Mouse (Mus musculus): ENCODE data around the gene Specc1. TPM values are rescaled to one million over a fixed set of nuclear protein-coding genes. Genes with fewer than 3 reads are reported as not detected.

The Specc1 gene
- polyA plus RNA-seq, 1 experiment from 2014 or later: 10.0 TPM

GRCm38 (mm10) chr11:62088651-62089050 is 132.1 kb downstream of the Specc1 start:
- Histone ChIP-seq H3K4me3 (ENCODE audit: low read depth, low read length) (no peak overlapping the region), H3K27ac (ENCODE audit: low read length) (no peak overlapping the region), H3K27me3 (ENCODE audit: control insufficient read depth, insufficient read depth, low read length) (no peaks in the 10 kb centered on the region), H3K36me3 (ENCODE audit: control insufficient read depth, insufficient read depth, low read length) (no peaks in the 10 kb centered on the region), H3K4me2 (replicated peaks; ENCODE audit: low read depth, low read length) (no peak overlapping the region), H3K9ac (replicated peaks; ENCODE audit: low read depth, low read length) (no peak overlapping the region), H3K4me1 (ENCODE audit: control insufficient read depth, insufficient read depth, low read length) (no peaks in the 10 kb centered on the region), H3K9me3 (ENCODE audit: control insufficient read depth, low read depth, low read length) (no peaks in the 10 kb centered on the region)
- WGBS: 81% methylated on average over 3 of the region's 3 CpGs
- no peak for ATAC-seq (ENCODE audit: insufficient number of reproducible peaks, insufficient read depth, low FRiP score, low read depth)

- no peaks in the 10 kb centered on the region for H3K9me3 ChIP-seq (ENCODE audit: control insufficient read depth, low read depth, low read length)
- 79% methylated on average over 6 of the region's 6 CpGs for WGBS
- H3K4me2 ChIP-seq (replicated peaks; ENCODE audit: low read depth, low read length): no peak overlapping the region
- H3K4me3 ChIP-seq (ENCODE audit: low read depth, low read length): no peak overlapping the region
- no peak overlapping the region for H3K9ac ChIP-seq (replicated peaks; ENCODE audit: low read depth, low read length)
- H3K36me3 ChIP-seq (ENCODE audit: control insufficient read depth, insufficient read depth, low read length): no peaks in the 10 kb centered on the region
- H3K4me1 ChIP-seq (ENCODE audit: control insufficient read depth, insufficient read depth, low read length): peaks cover 4% of the 10 kb centered on the region; the same call in 1 of the 2 replicates
- no peak overlapping the region for H3K27ac ChIP-seq (ENCODE audit: low read length)
- no peaks in the 10 kb centered on the region for H3K27me3 ChIP-seq (ENCODE audit: control insufficient read depth, insufficient read depth, low read length)
- ATAC-seq (ENCODE audit: insufficient number of reproducible peaks, insufficient read depth, low FRiP score, low read depth): no peak
These were observed 133.8 kb downstream of the Specc1 start for GRCm38 (mm10) chr11:62090321-62090720.

- Histone ChIP-seq H3K4me2 (replicated peaks; ENCODE audit: low read depth, low read length) (no peak overlapping the region), H3K9ac (replicated peaks; ENCODE audit: low read depth, low read length) (no peak overlapping the region), H3K4me1 (ENCODE audit: control insufficient read depth, insufficient read depth, low read length) (no peaks in the 10 kb centered on the region), H3K27ac (ENCODE audit: low read length) (no peak overlapping the region), H3K9me3 (ENCODE audit: control insufficient read depth, low read depth, low read length) (no peaks in the 10 kb centered on the region), H3K36me3 (ENCODE audit: control insufficient read depth, insufficient read depth, low read length) (no peaks in the 10 kb centered on the region), H3K4me3 (ENCODE audit: low read depth, low read length) (no peak overlapping the region), H3K27me3 (ENCODE audit: control insufficient read depth, insufficient read depth, low read length) (no peaks in the 10 kb centered on the region)
- WGBS: 47% methylated on average over 3 of the region's 3 CpGs
- ATAC-seq (ENCODE audit: insufficient number of reproducible peaks, insufficient read depth, low FRiP score, low read depth): no peak
These were observed 146.9 kb downstream of the Specc1 start for GRCm38 (mm10) chr11:62103380-62103911.

GRCm38 (mm10) chr11:62106401-62106871 is 149.9 kb downstream of the Specc1 start:
- H3K9ac ChIP-seq (replicated peaks; ENCODE audit: low read depth, low read length): no peak overlapping the region
- no peak overlapping the region for H3K4me3 ChIP-seq (ENCODE audit: low read depth, low read length)
- no peak overlapping the region for H3K4me2 ChIP-seq (replicated peaks; ENCODE audit: low read depth, low read length)
- ATAC-seq (ENCODE audit: insufficient number of reproducible peaks, insufficient read depth, low FRiP score, low read depth): no peak
- H3K27ac ChIP-seq (ENCODE audit: low read length): no peak overlapping the region
- H3K4me1 ChIP-seq (ENCODE audit: control insufficient read depth, insufficient read depth, low read length): no peaks in the 10 kb centered on the region
- WGBS: 73% methylated on average over 1 of the region's 1 CpGs
- H3K27me3 ChIP-seq (ENCODE audit: control insufficient read depth, insufficient read depth, low read length): no peaks in the 10 kb centered on the region
- no peaks in the 10 kb centered on the region for H3K9me3 ChIP-seq (ENCODE audit: control insufficient read depth, low read depth, low read length)
- no peaks in the 10 kb centered on the region for H3K36me3 ChIP-seq (ENCODE audit: control insufficient read depth, insufficient read depth, low read length)

- no peak for ATAC-seq (ENCODE audit: insufficient number of reproducible peaks, insufficient read depth, low FRiP score, low read depth)
- Histone ChIP-seq H3K4me2 (replicated peaks; ENCODE audit: low read depth, low read length) (no peak overlapping the region), H3K36me3 (ENCODE audit: control insufficient read depth, insufficient read depth, low read length) (no peaks in the 10 kb centered on the region), H3K27ac (ENCODE audit: low read length) (no peak overlapping the region), H3K4me3 (ENCODE audit: low read depth, low read length) (no peak overlapping the region), H3K27me3 (ENCODE audit: control insufficient read depth, insufficient read depth, low read length) (no peaks in the 10 kb centered on the region), H3K4me1 (ENCODE audit: control insufficient read depth, insufficient read depth, low read length) (no peaks in the 10 kb centered on the region), H3K9ac (replicated peaks; ENCODE audit: low read depth, low read length) (no peak overlapping the region), H3K9me3 (ENCODE audit: control insufficient read depth, low read depth, low read length) (no peaks in the 10 kb centered on the region)
- WGBS: 76% methylated on average over 2 of the region's 2 CpGs
These were observed 150.8 kb downstream of the Specc1 start for GRCm38 (mm10) chr11:62107272-62107836.

GRCm38 (mm10) chr11:62118561-62118960 is 162.0 kb downstream of the Specc1 start:
- no peak for ATAC-seq (ENCODE audit: insufficient number of reproducible peaks, insufficient read depth, low FRiP score, low read depth)
- Histone ChIP-seq H3K27me3 (ENCODE audit: control insufficient read depth, insufficient read depth, low read length) (no peaks in the 10 kb centered on the region), H3K36me3 (ENCODE audit: control insufficient read depth, insufficient read depth, low read length) (no peaks in the 10 kb centered on the region), H3K4me3 (ENCODE audit: low read depth, low read length) (no peak overlapping the region), H3K9me3 (ENCODE audit: control insufficient read depth, low read depth, low read length) (no peaks in the 10 kb centered on the region), H3K27ac (ENCODE audit: low read length) (no peak overlapping the region), H3K4me1 (ENCODE audit: control insufficient read depth, insufficient read depth, low read length) (no peaks in the 10 kb centered on the region), H3K4me2 (replicated peaks; ENCODE audit: low read depth, low read length) (no peak overlapping the region), H3K9ac (replicated peaks; ENCODE audit: low read depth, low read length) (no peak overlapping the region)
- WGBS: 80% methylated on average over 9 of the region's 9 CpGs

GRCm38 (mm10) chr11:62119871-62120270 is 163.3 kb downstream of the Specc1 start:
- no peak overlapping the region for H3K4me2 ChIP-seq (replicated peaks; ENCODE audit: low read depth, low read length)
- H3K9me3 ChIP-seq (ENCODE audit: control insufficient read depth, low read depth, low read length): no peaks in the 10 kb centered on the region
- no peaks in the 10 kb centered on the region for H3K4me1 ChIP-seq (ENCODE audit: control insufficient read depth, insufficient read depth, low read length)
- H3K4me3 ChIP-seq (ENCODE audit: low read depth, low read length): no peak overlapping the region
- WGBS: 32% methylated on average over 3 of the region's 3 CpGs
- H3K36me3 ChIP-seq (ENCODE audit: control insufficient read depth, insufficient read depth, low read length): no peaks in the 10 kb centered on the region
- ATAC-seq (ENCODE audit: insufficient number of reproducible peaks, insufficient read depth, low FRiP score, low read depth): no peak
- H3K9ac ChIP-seq (replicated peaks; ENCODE audit: low read depth, low read length): no peak overlapping the region
- no peaks in the 10 kb centered on the region for H3K27me3 ChIP-seq (ENCODE audit: control insufficient read depth, insufficient read depth, low read length)
- H3K27ac ChIP-seq (ENCODE audit: low read length): no peak overlapping the region

GRCm38 (mm10) chr11:62121365-62121764 is 164.8 kb downstream of the Specc1 start:
- Histone ChIP-seq H3K9ac (replicated peaks; ENCODE audit: low read depth, low read length) (no peak overlapping the region), H3K9me3 (ENCODE audit: control insufficient read depth, low read depth, low read length) (no peaks in the 10 kb centered on the region), H3K36me3 (ENCODE audit: control insufficient read depth, insufficient read depth, low read length) (no peaks in the 10 kb centered on the region), H3K4me1 (ENCODE audit: control insufficient read depth, insufficient read depth, low read length) (no peaks in the 10 kb centered on the region), H3K4me2 (replicated peaks; ENCODE audit: low read depth, low read length) (no peak overlapping the region), H3K4me3 (ENCODE audit: low read depth, low read length) (no peak overlapping the region), H3K27ac (ENCODE audit: low read length) (no peak overlapping the region), H3K27me3 (ENCODE audit: control insufficient read depth, insufficient read depth, low read length) (no peaks in the 10 kb centered on the region)
- no peak for ATAC-seq (ENCODE audit: insufficient number of reproducible peaks, insufficient read depth, low FRiP score, low read depth)
- WGBS: 71% methylated on average over 5 of the region's 5 CpGs

- ATAC-seq (ENCODE audit: insufficient number of reproducible peaks, insufficient read depth, low FRiP score, low read depth): no peak
- Histone ChIP-seq H3K36me3 (ENCODE audit: control insufficient read depth, insufficient read depth, low read length) (no peaks in the 10 kb centered on the region; the same call in 1 of the 2 replicates), H3K9ac (replicated peaks; ENCODE audit: low read depth, low read length) (no peak overlapping the region), H3K27ac (ENCODE audit: low read length) (no peak overlapping the region), H3K27me3 (ENCODE audit: control insufficient read depth, insufficient read depth, low read length) (no peaks in the 10 kb centered on the region), H3K4me3 (ENCODE audit: low read depth, low read length) (no peak overlapping the region), H3K9me3 (ENCODE audit: control insufficient read depth, low read depth, low read length) (no peaks in the 10 kb centered on the region), H3K4me1 (ENCODE audit: control insufficient read depth, insufficient read depth, low read length) (no peaks in the 10 kb centered on the region), H3K4me2 (replicated peaks; ENCODE audit: low read depth, low read length) (no peak overlapping the region)
- WGBS: 37% methylated on average over 3 of the region's 3 CpGs
These were observed 171.1 kb downstream of the Specc1 start for GRCm38 (mm10) chr11:62127692-62128091.

Data from stomach, embryonic 14.5 days (tissue).